Mouse (Mus musculus) liver, adult 2 months (tissue): ENCODE results near the gene Tmem117. TPM values are rescaled to one million over a fixed set of nuclear protein-coding genes. Genes with fewer than 3 reads are reported as not detected.
A peak's percentile ranks its signal among the peaks of the same experiment; 100 is the strongest.

ENCODE experiments used
- DNase-seq: peaks from one replicate; pipeline ENCODE4 v3.0.0-alpha.2; 2011; ENCODE audit warnings: low read depth, low spot score; ENCODE audit errors: extremely low read depth
- H3K27ac ChIP-seq: fragments of 200-500 bp; replicated peaks from 2 replicates; pipeline ENCODE4 v1.5.1; 2012; ENCODE audit warnings: low read depth, mild to moderate bottlenecking, control low read depth, inconsistent platforms, low read length; ENCODE audit not compliant: insufficient read depth
- H3K27me3 ChIP-seq: fragments of 200-500 bp; 2 replicates; pipeline ENCODE4 v1.6.1; 2012; ENCODE audit warnings: mild to moderate bottlenecking, moderate library complexity, low read length, inconsistent platforms; ENCODE audit not compliant: control insufficient read depth, insufficient read depth
- H3K36me3 ChIP-seq: fragments of 200-500 bp; 2 replicates; pipeline ENCODE4 v1.6.1; 2012; ENCODE audit warnings: low read length, inconsistent platforms; ENCODE audit not compliant: control insufficient read depth, insufficient read depth
- H3K4me1 ChIP-seq: fragments of 200-500 bp; 2 replicates; pipeline ENCODE4 v1.6.1; 2011; ENCODE audit warnings: low read length; ENCODE audit not compliant: control insufficient read depth, insufficient read depth
- H3K4me3 ChIP-seq: fragments of 200-500 bp; 2 replicates; pipeline ENCODE4 v1.5.1; 2011; ENCODE audit warnings: low read depth, mild to moderate bottlenecking, control low read depth, low read length, moderate library complexity; ENCODE audit not compliant: insufficient read depth
- H3K79me2 ChIP-seq: fragments of 200-500 bp; 2 replicates; pipeline ENCODE4 v1.6.1; 2012; ENCODE audit warnings: inconsistent platforms, mild to moderate bottlenecking, low read length, moderate library complexity; ENCODE audit not compliant: control insufficient read depth, insufficient read depth
- H3K9ac ChIP-seq: fragments of 200-500 bp; 2 replicates; pipeline ENCODE4 v1.6.1; 2012; ENCODE audit warnings: low read depth, mild to moderate bottlenecking, control low read depth, inconsistent platforms, low read length
- CTCF ChIP-seq: fragments of 200-500 bp; IDR thresholded peaks from 2 replicates; pipeline ENCODE4 v1.5.1; 2011; ENCODE audit warnings: low read depth, low read length, control low read depth
- POLR2A ChIP-seq: fragments of 200-500 bp; IDR thresholded peaks from 2 replicates; pipeline ENCODE4 v1.6.1; 2011; ENCODE audit warnings: low read length, control low read depth; ENCODE audit not compliant: insufficient read depth; ENCODE audit errors: extremely low read depth
- WGBS: fragments of 180-500 bp; shearing (Covaris S2); methylation state at CpG from one replicate; pipeline ENCODE4 v1.1.7; 2018; 5-methylcytosine and 5-hydroxymethylcytosine counted together
- polyA plus RNA-seq: library from polyadenylated mRNA; depleted of rRNA; stranded (reverse); fragments of >200 nt; gene quantifications from 2 replicates; pipeline ENCODE4 v1.2.3, GENCODE M21; 2012
- total RNA-seq: library from RNA; depleted of rRNA; stranded (reverse); fragments of >200 nt; gene quantifications from 2 replicates; pipeline ENCODE4 v1.2.3, GENCODE M21; 2014

Gene Tmem117
- total and polyA plus RNA-seq, 2 experiments: 0.46 TPM; not detected in 1

DNA sequence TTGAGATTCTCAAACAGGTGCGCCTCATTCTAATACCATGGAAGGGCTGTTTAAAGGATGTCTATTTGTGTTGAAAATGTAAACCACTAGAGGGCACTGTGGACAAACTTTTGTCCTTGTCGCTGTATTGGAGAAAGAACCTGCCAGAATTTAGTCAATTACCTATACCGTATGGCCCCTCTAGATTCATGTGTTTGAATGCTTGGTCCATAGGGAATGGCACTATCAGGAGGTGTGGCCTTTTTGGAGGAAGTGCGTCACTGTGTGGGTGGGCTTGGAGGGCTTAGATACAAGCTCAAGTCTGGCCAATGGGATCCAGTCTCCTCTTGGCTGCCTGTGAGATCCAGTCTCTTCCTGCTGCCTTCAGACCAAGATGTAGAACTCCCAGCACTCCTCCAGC is 140.2 kb downstream of the Tmem117 start:
- TF ChIP-seq POLR2A: no peak
- peak; percentile 33 for TF ChIP-seq CTCF
- no peak overlapping the region for H3K27ac ChIP-seq
- H3K79me2 ChIP-seq: no peaks in the 10 kb centered on the region
- H3K4me1 ChIP-seq: no peaks in the 10 kb centered on the region; the same call in 1 of the 2 replicates
- no peaks in the 10 kb centered on the region for H3K27me3 ChIP-seq
- no peak overlapping the region for H3K9ac ChIP-seq
- WGBS: 19% methylated on average over 4 of the region's 4 CpGs
- no peak overlapping the region for H3K4me3 ChIP-seq
- peak; percentile 39 for DNase-seq
- H3K36me3 ChIP-seq: no peaks in the 10 kb centered on the region

DNA sequence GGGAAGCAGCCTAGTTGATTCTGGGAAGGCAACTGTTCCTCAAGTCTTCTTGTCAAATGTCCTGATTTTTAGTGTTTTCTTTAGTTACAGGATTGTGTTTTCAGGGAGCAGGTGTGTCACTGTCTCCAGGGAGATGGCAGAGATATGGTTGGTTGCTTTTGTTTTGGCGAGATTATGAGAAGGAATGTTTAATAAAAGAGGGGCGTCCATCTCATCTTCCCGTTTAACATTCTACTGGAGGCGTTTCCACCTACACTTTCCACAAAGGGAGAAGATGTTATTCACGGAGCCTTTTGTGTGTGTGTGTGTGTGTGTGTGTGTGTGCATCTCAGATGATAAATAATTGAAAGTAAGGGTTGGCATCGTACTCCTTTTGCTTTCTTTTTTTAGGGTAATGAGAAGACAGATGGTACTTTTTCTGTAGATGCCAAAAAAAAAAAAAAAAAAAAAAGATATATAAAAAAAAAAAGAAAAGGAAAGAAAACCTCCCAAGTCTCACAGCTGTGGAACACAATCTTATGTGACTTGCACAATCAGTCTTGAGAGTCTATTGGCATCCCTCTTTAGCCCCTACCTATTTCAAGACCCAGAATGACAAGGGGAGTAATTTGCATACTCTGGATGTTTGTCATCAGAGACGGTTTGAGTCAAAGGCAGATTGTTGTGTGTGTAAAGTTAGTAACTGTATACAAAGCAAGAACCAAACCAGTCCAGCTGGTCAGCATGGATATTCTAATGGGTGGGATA is 142.0 kb downstream of the Tmem117 start:
- Histone ChIP-seq H3K79me2 (no peaks in the 10 kb centered on the region), H3K36me3 (no peaks in the 10 kb centered on the region), H3K9ac (no peak overlapping the region), H3K4me1 (no peaks in the 10 kb centered on the region; the same call in 1 of the 2 replicates), H3K27me3 (no peaks in the 10 kb centered on the region), H3K27ac (no peak overlapping the region), H3K4me3 (no peak overlapping the region)
- DNase-seq: no peak
- TF ChIP-seq CTCF (no peak), POLR2A (no peak)
- WGBS: 81% methylated on average over 7 of the region's 7 CpGs

DNA sequence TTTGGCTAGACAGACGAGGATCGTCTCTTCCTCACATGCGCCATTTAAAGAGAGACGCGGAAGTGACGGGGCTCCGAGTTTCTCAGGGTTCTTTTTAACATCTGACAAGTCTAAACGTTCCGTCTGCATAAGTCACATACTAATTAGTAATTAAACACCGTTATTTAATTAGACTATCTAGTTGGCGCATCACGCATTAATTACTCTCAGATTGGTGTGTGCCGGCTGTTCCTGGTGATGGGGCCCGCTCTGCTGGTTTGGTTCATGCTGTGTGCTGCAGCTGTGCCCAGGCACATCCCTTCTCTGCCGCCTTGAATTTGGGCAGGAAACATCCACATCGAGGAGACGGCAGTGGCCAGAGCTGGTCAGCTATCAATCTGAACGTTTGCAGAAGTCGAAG is 142.7 kb downstream of the Tmem117 start:
- no peaks in the 10 kb centered on the region for H3K27me3 ChIP-seq
- no peak overlapping the region for H3K27ac ChIP-seq
- no peak for DNase-seq
- TF ChIP-seq POLR2A: no peak
- TF ChIP-seq CTCF: no peak
- H3K79me2 ChIP-seq: no peaks in the 10 kb centered on the region
- no peaks in the 10 kb centered on the region; the same call in 1 of the 2 replicates for H3K4me1 ChIP-seq
- WGBS: 89% methylated on average over 19 of the region's 19 CpGs
- H3K36me3 ChIP-seq: no peaks in the 10 kb centered on the region
- no peak overlapping the region for H3K9ac ChIP-seq
- H3K4me3 ChIP-seq: no peak overlapping the region

DNA sequence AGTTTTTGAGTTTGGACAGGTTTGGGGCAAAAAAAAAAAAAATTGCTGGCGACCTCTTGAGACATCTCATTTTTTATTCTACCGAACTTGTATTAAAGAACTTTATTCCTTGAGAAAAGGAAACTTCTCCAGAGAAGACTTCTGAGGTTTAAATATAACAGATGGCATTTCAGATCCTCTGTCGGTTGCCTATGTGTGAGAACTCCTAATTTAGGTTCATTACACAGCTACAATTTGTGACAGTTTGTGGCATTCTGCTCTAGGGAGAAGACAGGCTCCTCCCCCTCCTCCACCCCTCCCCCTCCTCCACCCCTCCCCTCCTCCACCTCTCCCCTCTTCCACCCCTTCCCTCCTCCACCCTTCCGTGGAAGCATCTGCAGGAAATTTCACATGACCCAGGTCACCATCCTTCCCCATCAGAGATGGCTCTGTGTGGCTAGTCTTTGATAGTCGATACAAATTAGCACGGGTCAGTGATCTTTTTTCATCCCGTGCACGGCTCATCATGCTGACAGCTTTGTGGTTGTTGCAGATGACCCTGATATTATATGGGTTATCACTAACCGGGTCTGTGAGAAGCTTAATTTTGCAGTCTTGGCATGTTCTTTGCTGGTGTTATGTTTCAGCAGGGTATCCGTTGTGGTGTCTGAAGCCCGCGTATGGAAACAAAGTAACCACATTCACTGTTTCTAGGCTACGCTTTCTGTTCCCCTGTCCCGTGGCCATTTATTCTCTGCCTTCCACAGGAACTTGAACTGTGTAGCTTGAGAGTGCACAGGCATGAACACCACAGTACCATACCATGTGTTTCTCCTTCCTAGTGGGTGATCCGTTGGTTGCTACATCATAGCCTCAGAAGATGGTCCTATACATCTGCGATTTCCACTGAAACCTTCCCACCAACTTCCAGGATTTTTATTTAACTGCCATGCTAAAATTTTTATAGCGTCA is 147.4 kb downstream of the Tmem117 start:
- H3K27ac ChIP-seq: no peak overlapping the region
- no peaks in the 10 kb centered on the region for H3K4me1 ChIP-seq
- no peak overlapping the region for H3K4me3 ChIP-seq
- WGBS: 79% methylated on average over 17 of the region's 17 CpGs
- H3K79me2 ChIP-seq: no peaks in the 10 kb centered on the region
- no peak overlapping the region for H3K9ac ChIP-seq
- TF ChIP-seq POLR2A (no peak), CTCF (no peak)
- H3K36me3 ChIP-seq: no peaks in the 10 kb centered on the region
- H3K27me3 ChIP-seq: no peaks in the 10 kb centered on the region
- DNase-seq: no peak

DNA sequence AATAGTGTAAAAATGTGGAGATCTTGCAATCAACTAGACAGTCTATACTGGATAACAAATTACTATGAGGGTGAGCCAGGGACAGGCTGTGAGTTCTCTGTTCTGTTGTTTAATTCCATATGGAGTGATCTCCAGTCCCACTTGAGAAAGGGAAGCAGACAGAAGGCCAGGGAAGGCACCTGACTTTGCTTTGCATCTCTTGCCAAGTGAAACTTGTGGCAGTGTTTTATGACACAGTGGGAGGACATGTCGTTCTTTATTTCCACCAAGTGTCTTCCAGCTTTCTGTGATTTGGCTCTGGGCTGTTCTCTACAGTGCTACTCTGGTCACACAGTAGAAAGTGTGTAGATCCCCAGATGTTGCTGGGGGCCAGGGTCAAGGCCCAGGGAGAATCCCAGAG is 152.5 kb downstream of the Tmem117 start:
- Histone ChIP-seq H3K79me2 (no peaks in the 10 kb centered on the region), H3K27me3 (no peaks in the 10 kb centered on the region), H3K27ac (no peak overlapping the region), H3K36me3 (no peaks in the 10 kb centered on the region), H3K4me3 (no peak overlapping the region), H3K9ac (no peak overlapping the region), H3K4me1 (no peaks in the 10 kb centered on the region)
- DNase-seq: no peak
- TF ChIP-seq CTCF (no peak), POLR2A (no peak)
- WGBS: 84% methylated on average over 1 of the region's 1 CpGs

DNA sequence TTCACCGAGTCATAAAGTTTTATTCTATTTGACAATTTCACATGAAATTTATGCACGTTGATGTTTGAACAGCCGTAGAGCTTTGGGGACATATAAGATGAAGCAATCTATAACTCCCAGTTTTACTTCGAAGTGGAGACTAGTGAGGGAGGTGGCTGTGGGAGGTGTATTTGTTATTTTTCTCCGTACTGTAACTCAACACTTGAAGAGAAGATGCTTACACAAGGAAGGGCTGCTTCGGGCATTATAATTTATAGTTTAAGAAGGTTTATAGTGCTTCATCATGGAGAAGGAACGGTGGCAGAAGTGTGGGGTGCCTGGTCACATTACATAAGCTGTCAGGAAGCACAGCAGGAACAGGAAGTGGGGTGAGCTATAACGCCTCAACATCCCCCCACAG is 164.4 kb downstream of the Tmem117 start:
- no peaks in the 10 kb centered on the region for H3K27me3 ChIP-seq
- WGBS: 86% methylated on average over 8 of the region's 8 CpGs

More for the DNA sequence above, 164.4 kb downstream of the Tmem117 start:
- Histone ChIP-seq H3K4me3 (no peak overlapping the region), H3K4me1 (no peaks in the 10 kb centered on the region), H3K9ac (no peak overlapping the region), H3K36me3 (no peaks in the 10 kb centered on the region), H3K79me2 (no peaks in the 10 kb centered on the region), H3K27ac (no peak overlapping the region)
- DNase-seq: no peak
- no peak for TF ChIP-seq CTCF
- TF ChIP-seq POLR2A: no peak
